Mouse (Mus musculus) lung, embryonic 16.5 days (tissue): ENCODE data around the gene Cdh13. TPM values are rescaled to one million over a fixed set of nuclear protein-coding genes. Genes with fewer than 3 reads are reported as not detected.

Source experiments
- ATAC-seq: fragments of 200-750 bp; cut with Nextera tagmentation; 2 replicates; pipeline ENCODE4 v1.8.0; 2017; ENCODE audit warnings: low read depth, mild to moderate bottlenecking, moderate library complexity
- H3K27ac ChIP-seq: fragments of 300-500 bp; sonication (generic); 2 replicates; pipeline ENCODE4 v1.5.1; 2014; ENCODE audit warnings: mild to moderate bottlenecking, control low read depth, low read length
- H3K27me3 ChIP-seq: fragments of 300-500 bp; sonication (generic); 2 replicates; pipeline ENCODE4 v1.6.1; 2014; ENCODE audit warnings: low read depth, low read length, mixed read lengths; ENCODE audit not compliant: control insufficient read depth, insufficient read depth
- H3K36me3 ChIP-seq: fragments of 300-500 bp; sonication (generic); 2 replicates; pipeline ENCODE4 v1.6.1; 2014; ENCODE audit warnings: low read length; ENCODE audit not compliant: control insufficient read depth, insufficient read depth
- H3K4me1 ChIP-seq: fragments of 300-500 bp; sonication (generic); replicated peaks from 2 replicates; pipeline ENCODE4 v1.6.1; 2014; ENCODE audit warnings: low read length, mixed read lengths; ENCODE audit not compliant: control insufficient read depth, insufficient read depth
- H3K4me2 ChIP-seq: fragments of 300-500 bp; sonication (generic); 2 replicates; pipeline ENCODE4 v1.6.1; 2014; ENCODE audit warnings: low read depth, low read length, control low read depth
- H3K4me3 ChIP-seq: fragments of 300-500 bp; sonication (generic); 2 replicates; pipeline ENCODE4 v1.5.1; 2014; ENCODE audit warnings: mild to moderate bottlenecking, low read length, control low read depth
- H3K9ac ChIP-seq: fragments of 300-500 bp; sonication (generic); 2 replicates; pipeline ENCODE4 v1.6.1; 2014; ENCODE audit warnings: low read length, control low read depth
- H3K9me3 ChIP-seq: fragments of 300-500 bp; sonication (generic); 2 replicates; pipeline ENCODE4 v1.6.1; 2016; ENCODE audit warnings: low read length; ENCODE audit not compliant: control insufficient read depth
- WGBS: fragments of 180-500 bp; shearing (Covaris S2); extraction: QIAGEN DNeasy Blood & Tissue Kit; methylation state at CpG from one replicate; pipeline ENCODE4 v1.1.7; 2014; 5-methylcytosine and 5-hydroxymethylcytosine counted together
- polyA plus RNA-seq: library from polyadenylated mRNA; unstranded; fragments of >200 nt; fragmentation: Nextera tagmentation; extraction: Ambion mirVana; gene quantifications from 2 replicates; pipeline ENCODE4 v1.2.1, GENCODE M21; 2015

Cdh13 gene
- polyA plus RNA-seq, 1 experiment from 2014 or later, result 5.8 TPM

DNA sequence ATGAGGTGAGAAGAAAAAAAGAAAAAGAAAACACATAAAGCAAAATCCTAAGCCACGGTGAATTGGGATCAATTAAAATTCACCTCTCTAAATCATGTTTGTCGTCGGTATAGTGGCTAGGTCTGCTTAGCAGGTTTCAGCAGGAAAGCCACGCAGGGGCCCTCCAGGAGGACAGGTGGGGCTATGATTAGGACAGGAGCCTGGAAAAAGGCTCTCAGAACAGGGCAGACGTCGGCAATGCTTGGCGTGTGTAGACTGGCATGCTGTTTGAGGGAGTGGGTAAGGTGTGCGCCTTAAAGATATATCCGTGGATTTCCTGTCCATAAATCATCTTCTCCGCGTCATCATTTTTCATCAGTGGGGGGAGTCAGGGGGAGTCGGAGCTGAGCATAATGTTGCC, 32.9 kb downstream of the Cdh13 start:
- 65% methylated on average over 12 of the region's 12 CpGs for WGBS
- no peak overlapping the region for H3K9ac ChIP-seq
- no peak overlapping the region for H3K27ac ChIP-seq
- H3K4me2 ChIP-seq, result no peak overlapping the region
- no peak overlapping the region for H3K4me3 ChIP-seq
- H3K27me3 ChIP-seq, result no peaks in the 10 kb centered on the region
- ATAC-seq, result no peak
- H3K9me3 ChIP-seq, result no peaks in the 10 kb centered on the region
- no peaks in the 10 kb centered on the region for H3K36me3 ChIP-seq
- no peaks in the 10 kb centered on the region for H3K4me1 ChIP-seq

DNA sequence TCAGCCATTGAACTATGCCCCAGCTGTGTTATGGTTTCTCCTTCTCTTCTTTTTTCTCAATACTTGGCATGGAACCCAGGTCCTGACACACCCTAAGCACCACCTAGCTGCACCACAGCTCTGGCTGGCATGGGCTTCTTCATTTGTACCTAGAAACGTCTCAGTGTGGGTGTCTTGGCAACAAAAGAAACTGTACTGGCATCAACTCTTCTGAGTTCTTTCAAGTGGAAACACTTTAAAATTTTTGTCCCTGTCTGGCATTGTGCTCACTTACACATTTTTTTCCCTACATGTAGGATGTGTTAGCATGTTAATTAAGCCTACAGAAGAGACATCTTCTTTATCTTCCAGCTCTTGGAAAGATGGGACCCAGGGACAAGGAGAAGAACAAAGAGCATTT, 37.0 kb downstream of the Cdh13 start:
- Histone ChIP-seq H3K4me1 (no peaks in the 10 kb centered on the region), H3K27me3 (no peaks in the 10 kb centered on the region), H3K4me2 (no peak overlapping the region), H3K9me3 (no peaks in the 10 kb centered on the region), H3K36me3 (no peaks in the 10 kb centered on the region), H3K27ac (no peak overlapping the region), H3K9ac (no peak overlapping the region), H3K4me3 (no peak overlapping the region)
- no peak for ATAC-seq
- 56% methylated on average over 1 of the region's 1 CpGs for WGBS

DNA sequence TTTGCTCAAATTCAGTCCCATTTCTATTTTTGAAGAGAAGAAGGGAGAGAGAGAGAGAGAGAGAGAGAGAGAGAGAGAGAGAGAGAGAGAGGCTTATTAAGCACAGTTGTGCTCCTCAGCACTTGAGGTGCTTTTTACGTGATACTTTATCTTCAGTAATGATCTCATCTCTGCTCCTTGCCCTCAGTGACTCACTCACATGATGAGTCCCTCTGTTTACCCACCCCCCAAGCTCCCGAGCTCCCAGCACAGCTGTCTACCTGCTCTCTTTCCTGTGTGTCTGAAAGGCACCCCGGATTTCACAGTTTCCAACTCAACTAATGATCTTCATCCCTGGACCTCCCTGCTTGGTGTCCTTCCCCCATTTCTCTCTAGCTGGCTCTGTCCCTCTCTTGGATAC, 39.9 kb downstream of the Cdh13 start:
- H3K4me3 ChIP-seq, result no peak overlapping the region

DNA sequence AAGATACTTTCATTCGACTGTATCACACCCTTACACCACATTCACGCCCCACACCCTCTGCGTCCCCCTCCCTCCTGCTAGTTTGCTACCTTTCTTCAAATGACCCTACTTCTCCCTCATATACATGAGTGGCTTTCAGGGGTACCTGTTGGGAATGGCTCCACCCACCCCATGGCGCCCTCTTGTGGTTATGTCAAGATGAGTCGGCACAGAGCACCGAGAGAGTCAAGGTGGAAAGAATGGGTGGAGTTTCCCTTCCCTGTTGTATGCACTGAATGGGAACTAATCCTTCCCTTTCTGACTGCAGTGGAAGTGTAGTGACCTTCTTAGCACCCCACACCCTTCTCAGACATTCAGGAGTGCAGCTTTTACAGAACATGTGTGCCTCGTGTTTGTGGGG, 51.4 kb downstream of the Cdh13 start:
- 75% methylated on average over 7 of the region's 7 CpGs for WGBS
- Histone ChIP-seq H3K4me2 (no peak overlapping the region), H3K36me3 (no peaks in the 10 kb centered on the region), H3K27me3 (no peaks in the 10 kb centered on the region), H3K4me1 (no peaks in the 10 kb centered on the region), H3K4me3 (no peak overlapping the region), H3K9me3 (no peaks in the 10 kb centered on the region), H3K9ac (no peak overlapping the region), H3K27ac (no peak overlapping the region)
- ATAC-seq, result no peak

More for the DNA sequence above, 39.9 kb downstream of the Cdh13 start:
- no peak for ATAC-seq
- Histone ChIP-seq H3K4me2 (no peak overlapping the region), H3K4me1 (no peaks in the 10 kb centered on the region), H3K27me3 (no peaks in the 10 kb centered on the region), H3K36me3 (no peaks in the 10 kb centered on the region), H3K9ac (no peak overlapping the region), H3K9me3 (no peaks in the 10 kb centered on the region), H3K27ac (no peak overlapping the region)
- WGBS, result 52% methylated on average over 3 of the region's 3 CpGs

DNA sequence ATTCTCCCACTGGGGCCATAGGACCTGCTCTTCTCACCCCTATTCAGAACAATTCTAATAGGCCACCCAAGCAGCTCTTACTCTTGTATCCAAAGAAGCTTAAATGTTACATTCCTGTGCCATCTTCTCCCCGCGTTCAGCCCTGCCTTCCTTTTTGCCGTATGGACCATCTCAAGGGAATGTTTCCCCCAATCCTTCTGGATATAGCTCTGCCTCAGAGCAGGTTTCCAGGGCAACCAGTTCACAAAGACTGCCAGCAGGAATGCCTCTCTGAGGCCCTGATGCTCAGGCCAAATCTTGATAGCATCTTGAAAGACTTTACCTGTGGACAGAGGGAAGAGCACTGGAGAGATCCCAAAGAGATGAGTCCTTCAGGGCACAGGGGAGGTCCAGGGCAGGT, 56.2 kb downstream of the Cdh13 start:
- no peak overlapping the region for H3K4me2 ChIP-seq
- H3K9me3 ChIP-seq, result no peaks in the 10 kb centered on the region
- H3K36me3 ChIP-seq, result no peaks in the 10 kb centered on the region
- H3K9ac ChIP-seq, result no peak overlapping the region
- no peak overlapping the region for H3K27ac ChIP-seq
- no peaks in the 10 kb centered on the region for H3K27me3 ChIP-seq
- no peaks in the 10 kb centered on the region for H3K4me1 ChIP-seq
- no peak overlapping the region for H3K4me3 ChIP-seq
- no peak for ATAC-seq
- WGBS, result 73% methylated on average over 3 of the region's 3 CpGs

DNA sequence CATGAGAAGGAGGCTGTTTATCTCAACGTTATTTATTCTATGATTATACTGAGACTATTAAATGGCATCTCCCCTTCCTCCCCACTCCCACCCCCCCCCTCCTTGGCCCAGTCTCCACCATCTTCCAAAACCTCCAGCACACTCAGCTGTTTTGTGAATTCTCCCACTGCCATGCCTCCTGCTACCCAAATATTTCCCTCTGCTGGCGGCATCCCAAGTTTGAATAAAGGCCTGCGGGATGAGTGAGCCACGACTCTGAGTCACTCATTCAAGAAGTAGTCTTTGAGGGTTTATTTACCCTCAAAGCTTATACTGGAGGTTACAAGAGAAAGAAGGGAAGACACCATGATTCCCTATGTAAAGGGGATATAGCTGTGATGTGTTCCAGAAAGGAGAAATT, 59.7 kb downstream of the Cdh13 start:
- Histone ChIP-seq H3K36me3 (no peaks in the 10 kb centered on the region), H3K9me3 (no peaks in the 10 kb centered on the region), H3K4me3 (no peak overlapping the region), H3K9ac (no peak overlapping the region), H3K4me1 (no peaks in the 10 kb centered on the region), H3K4me2 (no peak overlapping the region), H3K27me3 (no peaks in the 10 kb centered on the region), H3K27ac (no peak overlapping the region)
- ATAC-seq, result no peak
- 32% methylated on average over 4 of the region's 4 CpGs for WGBS

DNA sequence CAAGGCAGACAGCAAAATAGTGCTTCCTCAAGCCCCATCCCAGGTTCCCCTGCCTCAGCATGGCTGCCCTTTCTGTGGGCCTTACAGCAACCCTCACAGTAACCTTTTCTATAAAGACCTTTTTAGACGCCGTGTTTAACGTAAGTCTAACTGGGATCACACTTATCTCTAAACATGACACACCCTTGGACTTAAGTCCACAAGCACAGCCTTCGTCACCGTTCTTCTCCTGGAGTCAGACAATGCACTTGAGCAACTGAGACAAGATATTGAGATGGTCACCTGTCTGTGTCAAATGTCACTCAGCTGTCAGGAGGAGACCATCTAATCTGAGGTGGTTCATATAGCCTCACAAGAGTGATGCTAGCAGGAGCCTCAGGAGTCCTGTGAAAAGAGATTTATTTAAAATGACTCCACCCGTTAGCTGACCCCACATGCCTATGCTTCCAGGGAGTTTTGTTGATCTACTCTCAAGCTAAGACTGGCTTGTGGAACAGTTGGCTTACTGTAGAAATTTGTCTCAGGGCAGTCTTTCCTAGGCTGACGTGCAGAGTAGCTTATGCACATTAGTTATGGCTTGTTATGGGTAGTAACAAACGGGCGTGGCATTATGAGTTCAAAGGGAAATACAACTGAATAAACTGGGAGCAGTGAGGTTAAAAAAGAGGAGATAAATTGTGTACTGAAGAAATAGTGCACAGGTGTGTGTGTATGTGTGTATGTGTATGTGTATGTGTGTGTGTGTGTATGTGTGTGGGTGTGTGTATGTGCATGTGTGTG, 65.4 kb downstream of the Cdh13 start:
- Histone ChIP-seq H3K27ac (no peak overlapping the region), H3K9me3 (no peaks in the 10 kb centered on the region), H3K4me3 (no peak overlapping the region), H3K4me2 (no peak overlapping the region), H3K36me3 (no peaks in the 10 kb centered on the region), H3K4me1 (no peaks in the 10 kb centered on the region), H3K9ac (no peak overlapping the region), H3K27me3 (no peaks in the 10 kb centered on the region)
- ATAC-seq, result no peak
- 72% methylated on average over 9 of the region's 9 CpGs for WGBS

DNA sequence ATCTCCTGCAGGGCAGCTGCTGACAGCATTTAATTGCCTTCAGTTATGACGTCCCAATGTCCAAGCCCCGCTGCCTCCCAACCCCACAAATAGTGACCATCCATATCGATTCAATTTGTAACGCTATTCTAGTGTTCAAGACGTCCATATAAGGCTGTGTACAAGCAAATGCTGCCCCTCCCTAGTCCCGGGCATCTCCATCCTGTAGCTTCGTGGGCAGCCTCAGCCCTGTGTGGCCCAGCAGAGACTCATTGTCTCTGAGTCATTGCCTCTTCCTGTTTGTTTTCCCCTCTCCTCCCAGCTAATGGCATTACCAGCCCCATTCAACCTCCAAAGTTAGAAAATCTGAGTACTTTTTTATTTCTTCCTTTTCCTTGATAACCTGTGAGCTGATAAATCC, 66.6 kb downstream of the Cdh13 start:
- ATAC-seq, result no peak
- H3K9me3 ChIP-seq, result no peaks in the 10 kb centered on the region
- no peaks in the 10 kb centered on the region for H3K36me3 ChIP-seq
- no peaks in the 10 kb centered on the region for H3K27me3 ChIP-seq
- no peak overlapping the region for H3K4me2 ChIP-seq
- H3K27ac ChIP-seq, result no peak overlapping the region
- no peaks in the 10 kb centered on the region for H3K4me1 ChIP-seq
- H3K9ac ChIP-seq, result no peak overlapping the region
- 59% methylated on average over 7 of the region's 7 CpGs for WGBS
- H3K4me3 ChIP-seq, result no peak overlapping the region

DNA sequence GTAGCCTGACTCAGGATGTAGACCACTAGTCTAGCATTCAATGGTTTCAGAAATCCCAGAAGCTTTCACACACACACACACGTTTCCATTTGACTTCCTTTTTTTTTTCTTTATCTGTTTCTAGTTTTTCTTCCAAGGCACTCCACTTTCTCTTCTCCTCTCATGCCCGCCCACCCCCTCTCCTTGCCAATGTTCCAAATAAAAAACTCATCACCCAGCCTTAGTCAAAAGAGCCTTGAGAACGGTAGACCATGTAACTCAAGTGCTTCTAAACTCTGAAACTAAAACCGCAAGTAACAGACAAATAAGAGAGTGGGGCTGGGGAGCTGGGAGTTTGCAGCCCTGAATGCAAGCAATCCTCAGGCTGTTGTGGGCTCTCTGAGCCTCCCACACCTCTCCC, 69.5 kb downstream of the Cdh13 start:
- H3K9me3 ChIP-seq, result no peaks in the 10 kb centered on the region
- H3K36me3 ChIP-seq, result no peaks in the 10 kb centered on the region
- no peak overlapping the region for H3K4me3 ChIP-seq
- H3K27me3 ChIP-seq, result no peaks in the 10 kb centered on the region
- no peak overlapping the region for H3K4me2 ChIP-seq
- no peak overlapping the region for H3K27ac ChIP-seq
- no peak overlapping the region for H3K9ac ChIP-seq
- ATAC-seq, result no peak
- 65% methylated on average over 4 of the region's 4 CpGs for WGBS
- H3K4me1 ChIP-seq, result no peaks in the 10 kb centered on the region

DNA sequence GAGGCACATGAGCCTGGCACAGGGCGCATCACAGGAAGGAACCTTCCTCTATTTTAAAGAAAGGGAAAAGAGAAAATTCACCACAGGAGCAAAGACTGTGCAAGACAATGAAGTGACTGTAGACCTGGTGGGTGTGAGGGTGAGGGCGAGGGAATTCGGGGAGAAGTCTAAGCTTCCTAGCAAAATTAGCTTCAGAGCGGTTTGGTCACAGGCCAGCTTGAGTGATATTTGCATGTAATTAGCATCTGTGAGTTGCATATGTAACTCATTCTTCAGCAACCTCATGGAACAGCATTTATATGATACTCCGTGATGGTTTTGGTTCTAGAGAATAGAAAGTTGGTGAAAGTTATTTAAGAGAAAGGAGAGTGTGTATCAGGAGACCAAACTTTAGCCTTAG, 73.5 kb downstream of the Cdh13 start:
- Histone ChIP-seq H3K4me2 (no peak overlapping the region), H3K27ac (no peak overlapping the region), H3K9ac (no peak overlapping the region), H3K27me3 (no peaks in the 10 kb centered on the region), H3K4me1 (no peaks in the 10 kb centered on the region), H3K9me3 (no peaks in the 10 kb centered on the region), H3K4me3 (no peak overlapping the region), H3K36me3 (no peaks in the 10 kb centered on the region)
- 89% methylated on average over 5 of the region's 5 CpGs for WGBS
- ATAC-seq, result no peak
